ENCODE assay signal across 17 mouse cellular contexts in the genomic region with DNA sequence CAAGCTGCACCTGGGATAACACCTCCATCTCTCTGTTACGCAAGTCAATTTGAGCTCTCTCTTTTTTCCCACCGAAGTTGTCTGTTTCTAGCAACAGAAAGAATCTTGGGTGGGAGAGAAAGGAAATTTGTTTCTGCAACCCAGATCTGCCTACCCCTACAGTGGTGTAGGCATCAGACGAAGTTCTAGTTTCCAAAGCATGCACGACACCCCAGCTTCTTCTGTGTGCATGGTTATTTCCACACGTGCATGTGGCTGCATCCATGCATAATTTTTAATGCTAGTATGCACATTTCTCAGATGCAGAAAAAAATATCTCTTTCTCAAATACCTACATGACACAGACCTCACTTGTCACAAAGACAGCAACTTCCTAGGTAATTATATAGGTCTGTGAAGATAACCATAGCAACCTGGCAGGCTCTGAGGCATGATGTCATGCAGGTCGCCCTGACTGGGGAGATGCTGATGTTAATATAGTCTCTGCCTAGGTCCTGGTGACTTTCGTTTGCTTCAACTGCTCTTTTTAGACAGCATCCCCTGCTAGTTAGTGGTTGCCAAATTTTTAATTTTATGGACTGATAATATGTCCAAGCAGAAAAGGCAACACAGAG. TPM values are rescaled to one million over a fixed set of nuclear protein-coding genes. Genes with fewer than 3 reads are reported as not detected.
DNase-seq lines count a peak whose midpoint lies in the region; ATAC-seq lines count a peak whose summit lies in the region.
"Had no signal": no experiment of that assay in that cellular context is flagged by ENCODE, and none has a peak within 500 bp of the region (broad histone marks: within the 10 kb centered on the region; RNA-seq: fewer than 3 reads in every experiment).

No protein-coding gene starts in this region.

- WGBS in embryonic facial prominence, embryonic 14.5 days, result 56% methylated on average over 7 of the region's 7 CpGs
- WGBS in embryonic facial prominence, embryonic 10.5 days, result 73% methylated on average over 7 of the region's 7 CpGs
- 49% methylated on average over 7 of the region's 7 CpGs for WGBS in hindbrain, embryonic 16.5 days
- 66% methylated on average over 7 of the region's 7 CpGs for WGBS in neural tube, embryonic 14.5 days
- WGBS in kidney, embryonic 15.5 days, result 67% methylated on average over 7 of the region's 7 CpGs
- 69% methylated on average over 7 of the region's 7 CpGs for WGBS in kidney, embryonic 16.5 days

- peaks cover 12% of the 10 kb centered on the region for H3K4me1 ChIP-seq in embryonic facial prominence, embryonic 14.5 days (ENCODE audit: control insufficient read depth, insufficient read depth, low read length)
- H3K4me1 ChIP-seq in embryonic facial prominence, embryonic 10.5 days, result peaks cover 15% of the 10 kb centered on the region
- H3K4me1 ChIP-seq in hindbrain, embryonic 16.5 days (ENCODE audit: control insufficient read depth, insufficient read depth, low read depth, low read length), result peaks cover 9% of the 10 kb centered on the region
- no peaks in the 10 kb centered on the region; the same call in 1 of the 2 replicates for H3K4me1 ChIP-seq in neural tube, embryonic 14.5 days (ENCODE audit: control insufficient read depth, insufficient read depth, low read length)
- H3K4me1 ChIP-seq in kidney, embryonic 15.5 days, result 0 out of 2 replicates have a peak, but pooled peaks cover 7% of the 10 kb centered on the region
- H3K4me1 ChIP-seq in kidney, embryonic 16.5 days (ENCODE audit: insufficient read depth, low read length), result no peaks in the 10 kb centered on the region

- H3K9me3 ChIP-seq in embryonic facial prominence, embryonic 14.5 days (ENCODE audit: control insufficient read depth, low read length), result no peaks in the 10 kb centered on the region
- no peaks in the 10 kb centered on the region for H3K9me3 ChIP-seq in embryonic facial prominence, embryonic 10.5 days
- H3K9me3 ChIP-seq in hindbrain, embryonic 16.5 days (ENCODE audit: control insufficient read depth, low read length), result no peaks in the 10 kb centered on the region
- H3K9me3 ChIP-seq in neural tube, embryonic 14.5 days (ENCODE audit: control insufficient read depth, low read length), result no peaks in the 10 kb centered on the region
- no peaks in the 10 kb centered on the region for H3K9me3 ChIP-seq in kidney, embryonic 15.5 days (replicated peaks)
- H3K9me3 ChIP-seq in kidney, embryonic 16.5 days (ENCODE audit: low read length), result no peaks in the 10 kb centered on the region
- H3K9me3 ChIP-seq: midbrain, embryonic 12.5 days; stomach, embryonic 15.5 days had no signal

- H3K36me3 ChIP-seq in embryonic facial prominence, embryonic 14.5 days (ENCODE audit: control insufficient read depth, insufficient read depth, low read length), result no peaks in the 10 kb centered on the region
- no peaks in the 10 kb centered on the region for H3K36me3 ChIP-seq in embryonic facial prominence, embryonic 10.5 days (replicated peaks)
- no peaks in the 10 kb centered on the region for H3K36me3 ChIP-seq in hindbrain, embryonic 16.5 days (ENCODE audit: control insufficient read depth, insufficient read depth, low read length)
- H3K36me3 ChIP-seq in neural tube, embryonic 14.5 days (ENCODE audit: control insufficient read depth, insufficient read depth, low read length), result no peaks in the 10 kb centered on the region
- H3K36me3 ChIP-seq in kidney, embryonic 15.5 days, result no peaks in the 10 kb centered on the region
- H3K36me3 ChIP-seq in kidney, embryonic 16.5 days (ENCODE audit: insufficient read depth, low read length), result no peaks in the 10 kb centered on the region
- H3K36me3 ChIP-seq: G1E; midbrain, embryonic 12.5 days; stomach, embryonic 15.5 days had no signal

- no peak overlapping the region for H3K9ac ChIP-seq in embryonic facial prominence, embryonic 14.5 days (ENCODE audit: low read depth, low read length)
- H3K9ac ChIP-seq in hindbrain, embryonic 16.5 days (ENCODE audit: low read depth, low read length), result no peak overlapping the region
- H3K9ac ChIP-seq in neural tube, embryonic 14.5 days (replicated peaks; ENCODE audit: low read depth, low read length), result no peak overlapping the region
- H3K9ac ChIP-seq in kidney, embryonic 15.5 days, result no peak overlapping the region
- H3K9ac ChIP-seq in kidney, embryonic 16.5 days (replicated peaks; ENCODE audit: low read length), result no peak overlapping the region
- H3K9ac ChIP-seq: midbrain, embryonic 12.5 days; stomach, embryonic 15.5 days had no signal

- ATAC-seq in embryonic facial prominence, embryonic 14.5 days (ENCODE audit: low read depth), result peak; percentile 56; the same call in 1 of the 2 replicates
- peak; percentile 69 for ATAC-seq in hindbrain, embryonic 16.5 days
- ATAC-seq in neural tube, embryonic 14.5 days (ENCODE audit: low read depth), result peak; percentile 50; the same call in 1 of the 2 replicates
- no peak for ATAC-seq in kidney, embryonic 15.5 days (replicated peaks; ENCODE audit: low FRiP score)
- no peak for ATAC-seq in kidney, embryonic 16.5 days (ENCODE audit: low FRiP score, low TSS enrichment)
- ATAC-seq: inflammation-experienced regulatory T-cells, adult 6 months; lung, postnatal 0 days had no signal

- no peak overlapping the region for H3K4me3 ChIP-seq in embryonic facial prominence, embryonic 14.5 days (ENCODE audit: low read depth, low read length)
- no peak overlapping the region for H3K4me3 ChIP-seq in embryonic facial prominence, embryonic 10.5 days
- no peak overlapping the region for H3K4me3 ChIP-seq in hindbrain, embryonic 16.5 days (ENCODE audit: low read length)
- no peak overlapping the region for H3K4me3 ChIP-seq in neural tube, embryonic 14.5 days (ENCODE audit: low read depth, low read length)
- no peak overlapping the region for H3K4me3 ChIP-seq in kidney, embryonic 15.5 days (replicated peaks)
- no peak overlapping the region for H3K4me3 ChIP-seq in kidney, embryonic 16.5 days (ENCODE audit: low read length)
- H3K4me3 ChIP-seq: erythroblast, embryonic 14.5 days; midbrain, embryonic 12.5 days; stomach, embryonic 15.5 days had no signal

- H3K27ac ChIP-seq in embryonic facial prominence, embryonic 14.5 days (replicated peaks; ENCODE audit: low read depth, low read length), result no peak overlapping the region
- no peak overlapping the region; the same call in 1 of the 2 replicates for H3K27ac ChIP-seq in embryonic facial prominence, embryonic 10.5 days (replicated peaks)
- H3K27ac ChIP-seq in hindbrain, embryonic 16.5 days (ENCODE audit: low read depth, low read length), result no peak overlapping the region
- H3K27ac ChIP-seq in neural tube, embryonic 14.5 days (ENCODE audit: low read depth, low read length), result no peak overlapping the region
- no peak overlapping the region for H3K27ac ChIP-seq in kidney, embryonic 15.5 days
- H3K27ac ChIP-seq in kidney, embryonic 16.5 days (ENCODE audit: low read length), result no peak overlapping the region
- H3K27ac ChIP-seq: kidney, postnatal 0 days; midbrain, embryonic 12.5 days; stomach, embryonic 15.5 days had no signal

- H3K27me3 ChIP-seq in embryonic facial prominence, embryonic 14.5 days (replicated peaks; ENCODE audit: control insufficient read depth, insufficient read depth, low read length), result no peaks in the 10 kb centered on the region
- H3K27me3 ChIP-seq in embryonic facial prominence, embryonic 10.5 days (replicated peaks; ENCODE audit: low read depth, poor library complexity, severe bottlenecking), result no peaks in the 10 kb centered on the region
- no peaks in the 10 kb centered on the region for H3K27me3 ChIP-seq in hindbrain, embryonic 16.5 days (replicated peaks; ENCODE audit: control insufficient read depth, insufficient read depth, low read length)
- no peaks in the 10 kb centered on the region for H3K27me3 ChIP-seq in neural tube, embryonic 14.5 days (ENCODE audit: control insufficient read depth, insufficient read depth, low read length)
- H3K27me3 ChIP-seq in kidney, embryonic 15.5 days, result peaks cover 59% of the 10 kb centered on the region
- peaks cover 15% of the 10 kb centered on the region for H3K27me3 ChIP-seq in kidney, embryonic 16.5 days (ENCODE audit: insufficient read depth, low read length)
- H3K27me3 ChIP-seq: stomach, embryonic 15.5 days had no signal

- no peak for DNase-seq in embryonic facial prominence, embryonic 14.5 days (ENCODE audit: low spot score)
- no peak for DNase-seq in embryonic facial prominence, embryonic 10.5 days (ENCODE audit: low spot score)
- DNase-seq in right cerebral cortex, adult 2 months (ENCODE audit: low spot score in 2 of 2), result peak; percentile 41 to 53
- no peak for DNase-seq in right cerebral cortex, postnatal 25 days
- DNase-seq: gastrocnemius, postnatal 36 days; thymus, postnatal 4 days had no signal

- no peak overlapping the region for H3K4me2 ChIP-seq in embryonic facial prominence, embryonic 14.5 days (ENCODE audit: low read depth, low read length)
- no peak overlapping the region for H3K4me2 ChIP-seq in hindbrain, embryonic 16.5 days (ENCODE audit: low read length)
- H3K4me2 ChIP-seq in neural tube, embryonic 14.5 days (ENCODE audit: low read depth, low read length), result no peak overlapping the region
- no peak overlapping the region for H3K4me2 ChIP-seq in kidney, embryonic 15.5 days
- H3K4me2 ChIP-seq in kidney, embryonic 16.5 days (replicated peaks; ENCODE audit: low read depth, low read length), result no peak overlapping the region
- H3K4me2 ChIP-seq: midbrain, embryonic 12.5 days; stomach, embryonic 15.5 days had no signal

RNA-seq across cellular contexts. Expression of a gene that starts 17.0 kb away (rescaled TPM):
- polyA plus RNA-seq in embryonic facial prominence, embryonic 14.5 days (2014; fragmentation: Nextera tagmentation; extraction: Ambion mirVana), result 253 and 267 TPM in 2 replicates
- polyA plus RNA-seq in embryonic facial prominence, embryonic 10.5 days (2016; fragmentation: Nextera tagmentation; extraction: Ambion mirVana), result 114 and 116 TPM in 2 replicates
- polyA plus RNA-seq in hindbrain, embryonic 16.5 days (2015; fragmentation: Nextera tagmentation; extraction: Ambion mirVana), result 76.2 and 80.0 TPM in 2 replicates
- 18.9 and 69.8 TPM in 2 replicates for polyA plus RNA-seq in neural tube, embryonic 14.5 days (2014; fragmentation: Nextera tagmentation; extraction: Ambion mirVana)
- 204 and 207 TPM in 2 replicates for polyA plus RNA-seq in kidney, embryonic 15.5 days (2015; fragmentation: Nextera tagmentation; extraction: Ambion mirVana)
- polyA plus RNA-seq in kidney, embryonic 16.5 days (2015; fragmentation: Nextera tagmentation; extraction: Ambion mirVana), result 208 and 225 TPM in 2 replicates

Comparison
In these comparisons a context has a peak if more than half of its experiments do, and no peak if none do; other contexts are left out.
1. DNase-seq: peak in right cerebral cortex, adult 2 months (2 of 2); none in embryonic facial prominence, embryonic 14.5 days (single experiment), embryonic facial prominence, embryonic 10.5 days (single experiment) and right cerebral cortex, postnatal 25 days (single experiment).
2. ATAC-seq: peak in embryonic facial prominence, embryonic 14.5 days (single experiment), hindbrain, embryonic 16.5 days (single experiment) and neural tube, embryonic 14.5 days (single experiment); none in kidney, embryonic 15.5 days (single experiment) and kidney, embryonic 16.5 days (single experiment).